Mouse (Mus musculus): ENCODE results near the gene Farp2. TPM values are rescaled to one million over a fixed set of nuclear protein-coding genes. Genes with fewer than 3 reads are reported as not detected.

Farp2 gene
- total RNA-seq (2023) = 1 to 10 TPM; 5.8 to 6.9 TPM

DNA sequence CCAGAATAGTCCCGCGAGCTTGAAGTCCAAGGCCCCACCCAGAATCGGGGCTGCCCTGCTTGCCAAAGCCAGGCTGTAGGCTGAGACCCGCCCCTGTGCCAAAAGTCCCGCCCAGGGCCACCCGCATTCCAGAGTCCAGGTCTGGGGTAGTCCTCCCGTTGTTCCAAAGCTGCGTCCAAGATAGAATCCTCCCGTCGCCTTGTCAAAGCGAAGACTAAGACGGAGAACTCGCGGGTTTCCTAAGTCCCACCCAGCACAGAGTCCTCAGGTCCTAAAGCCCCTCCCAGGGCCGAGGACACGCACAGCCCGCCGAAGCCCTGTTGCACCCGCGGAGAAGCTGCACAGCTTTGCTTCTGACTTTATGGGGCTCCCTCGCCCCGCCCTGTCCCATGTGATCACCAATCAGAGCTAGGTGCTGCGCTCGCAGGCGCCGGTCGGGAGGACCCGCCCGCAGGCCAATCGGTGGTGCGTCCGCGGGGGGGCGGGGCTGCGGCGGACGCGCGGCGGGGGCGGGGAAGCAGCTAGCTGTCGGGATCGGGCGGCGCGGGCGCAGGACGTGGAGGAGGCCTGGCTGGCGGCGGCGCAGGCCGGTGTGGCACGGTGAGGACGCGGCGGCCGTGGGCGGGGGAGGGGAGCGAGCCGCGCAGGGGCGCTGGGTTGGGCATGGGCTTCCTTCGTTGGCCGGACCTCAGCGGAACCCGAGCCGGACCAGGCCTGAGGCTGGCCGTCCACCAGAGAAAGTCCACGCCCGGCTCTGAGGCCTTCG is at the start of gene Farp2:
Gene Farp2, plus strand, starts transcription at position 495 of the 766 bp plus-strand sequence.

DNA sequence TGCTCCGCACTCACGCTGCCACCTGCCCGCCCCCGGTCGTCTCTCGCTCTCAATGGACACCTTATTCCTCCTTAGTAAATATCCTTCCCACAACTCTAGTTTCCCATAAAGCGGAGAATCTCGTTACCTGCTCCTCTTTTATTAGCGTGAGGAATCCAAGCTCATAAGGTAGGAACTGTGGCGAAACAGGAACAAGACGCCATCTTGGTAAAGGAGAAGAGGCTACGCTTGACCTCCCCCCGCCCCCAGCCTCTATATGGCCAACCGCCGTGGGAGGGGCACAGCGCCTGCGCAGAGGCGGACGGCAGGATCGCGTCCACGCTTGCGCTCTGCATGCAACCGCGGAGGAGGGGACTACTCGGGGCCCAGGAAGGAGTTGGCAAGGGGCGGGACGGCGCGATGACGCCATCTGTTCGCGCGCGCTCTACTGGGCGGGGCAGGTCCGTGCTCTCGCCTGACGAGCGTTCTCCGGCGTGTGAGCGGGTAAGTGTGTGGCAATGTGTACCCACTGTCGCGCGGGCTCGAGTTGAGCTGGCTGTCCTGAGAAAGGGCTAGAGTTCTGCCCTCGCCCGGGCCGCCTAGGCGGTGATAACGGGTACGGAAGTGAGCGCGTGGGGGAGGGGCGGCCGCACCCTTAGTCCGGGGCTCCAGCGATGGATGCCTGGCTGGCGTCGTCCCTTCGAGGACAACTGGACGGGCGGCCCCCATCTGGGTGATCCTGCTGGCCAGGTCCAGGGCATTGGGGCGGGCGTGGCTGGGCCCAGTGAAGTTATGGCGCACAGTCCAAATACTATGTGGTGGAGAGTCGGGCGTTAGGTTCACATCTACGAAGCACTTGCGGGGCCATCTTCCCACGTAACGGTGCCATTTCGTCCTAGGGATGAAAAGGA is 33.0 kb upstream of the Farp2 start, which contains the start of gene Hdlbp:
Gene Hdlbp, minus strand, starts transcription at position 230 of the 890 bp plus-strand sequence.

DNA sequence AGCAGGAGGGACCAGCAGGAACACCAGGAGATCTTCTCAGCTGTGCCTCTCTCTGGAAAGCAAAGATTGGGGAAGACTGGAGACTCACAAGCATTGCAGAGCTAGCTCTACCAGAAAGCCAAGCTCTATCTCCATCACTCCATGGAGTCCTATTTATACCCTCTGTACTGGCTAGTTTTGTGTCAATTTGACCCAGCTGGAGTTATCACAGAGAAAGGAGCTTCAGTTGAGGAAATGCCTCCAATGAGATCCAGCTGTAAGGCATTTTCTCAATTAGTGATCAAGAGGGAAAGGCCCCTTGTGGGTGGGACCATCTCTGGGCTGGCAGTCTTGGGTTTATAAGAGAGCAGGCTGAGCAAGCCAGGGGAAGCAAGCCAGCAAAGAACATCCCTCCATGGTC is 146.7 kb downstream of the Farp2 start, which contains the start of gene Stk25:
Gene Stk25, minus strand, starts transcription at position 101 of the 400 bp plus-strand sequence.

Other genes with a start within 250 kb of the Farp2 start
- gene Mterf4, start 206.2 kb upstream of the Farp2 start, total RNA-seq (2023) = 10 to 100 TPM; 19.0 to 19.4 TPM
- 10 to 100 TPM; 25.9 to 34.8 TPM for gene Ppp1r7, start 169.2 kb upstream of the Farp2 start, total RNA-seq (2023)
- 1 to 10 TPM; 1.8 to 3.1 TPM for gene Pask, start 168.6 kb upstream of the Farp2 start, total RNA-seq (2023)
- gene Ano7, start 138.1 kb upstream of the Farp2 start, total RNA-seq (2023) = not detected
- gene Hdlbp, start 33.3 kb upstream of the Farp2 start, total RNA-seq (2023) = 100 to 1,000 TPM; 122 to 126 TPM
- 100 to 1,000 TPM; 116 to 127 TPM for gene Stk25, start 146.6 kb downstream of the Farp2 start, total RNA-seq (2023)
- gene Bok, start 173.6 kb downstream of the Farp2 start, total RNA-seq (2023) = not detected
- 10 to 100 TPM; 90.3 to 91.4 TPM for gene Atg4b, start 239.4 kb downstream of the Farp2 start, total RNA-seq (2023)
- 10 to 100 TPM; 22.0 to 24.1 TPM for gene Thap4, start 242.8 kb downstream of the Farp2 start, total RNA-seq (2023)

Data from T-cell, adult 66 days (primary cell).